Mouse (Mus musculus) layer of hippocampus, adult 8-10 months (tissue): ENCODE measurements around the gene Hspa8. TPM values are rescaled to one million over a fixed set of nuclear protein-coding genes. Genes with fewer than 3 reads are reported as not detected.
"Not testable (repeated sequence)": the region's sequence is repeated elsewhere in the genome, so short reads cannot be mapped to it uniquely, and the experiment has no call there.

ENCODE experiments used
- DNase-seq, 2 experiments: peaks; one replicate each; pipeline ENCODE4 v3.0.0; 2022; ENCODE audit warnings: low spot score in 2 of 2
- total RNA-seq, 4 experiments: library from RNA; stranded (reverse); gene quantifications; 2 replicates each; pipeline ENCODE4 v1.2.4; 2022

The Hspa8 gene
- total RNA-seq, 4 experiments from 2014 or later, result 1,628 to 2,341 (median 2,100) TPM

GRCm38 (mm10) chr9:40783641-40784373, 17.0 kb upstream of the Hspa8 start:
- DNase-seq, result no peak

GRCm38 (mm10) chr9:40784374-40784967, 16.3 kb upstream of the Hspa8 start:
- DNase-seq, result no peak

GRCm38 (mm10) chr9:40785452-40785851, 15.3 kb upstream of the Hspa8 start:
- DNase-seq, result no peak

GRCm38 (mm10) chr9:40786820-40787219, 14.0 kb upstream of the Hspa8 start:
- not testable (repeated sequence) for DNase-seq

GRCm38 (mm10) chr9:40791864-40792633, 8.7 kb upstream of the Hspa8 start:
- DNase-seq, result no peak

- no peak for DNase-seq
Observed at GRCm38 (mm10) chr9:40793581-40793980, 7.2 kb upstream of the Hspa8 start.

- no peak for DNase-seq
Observed at GRCm38 (mm10) chr9:40794251-40794650, 6.5 kb upstream of the Hspa8 start.

- DNase-seq, result no peak
Observed at GRCm38 (mm10) chr9:40794926-40795325, 5.9 kb upstream of the Hspa8 start.

GRCm38 (mm10) chr9:40795562-40795961, 5.2 kb upstream of the Hspa8 start:
- DNase-seq, result no peak

- no peak for DNase-seq
Observed at GRCm38 (mm10) chr9:40796054-40796453, 4.7 kb upstream of the Hspa8 start.

GRCm38 (mm10) chr9:40798247-40798960, 2.4 kb upstream of the Hspa8 start:
- DNase-seq, result no peak

- no peak for DNase-seq
Observed at GRCm38 (mm10) chr9:40799112-40799511, 1.7 kb upstream of the Hspa8 start.

- DNase-seq, result peak; percentile 63 to 70
Observed at GRCm38 (mm10) chr9:40799837-40800501, 815 bp upstream of the Hspa8 start.

- not testable (repeated sequence) for DNase-seq
Observed at GRCm38 (mm10) chr9:40801614-40802532, 1.1 kb downstream of the Hspa8 start.

- DNase-seq, result not testable (repeated sequence)
Observed at GRCm38 (mm10) chr9:40802533-40802875, 1.7 kb downstream of the Hspa8 start.

- not testable (repeated sequence) for DNase-seq
Observed at GRCm38 (mm10) chr9:40804576-40804975, 3.8 kb downstream of the Hspa8 start.

- DNase-seq, result peak in 1 of 2 experiments; percentile 75
Observed at GRCm38 (mm10) chr9:40805263-40805662, 4.5 kb downstream of the Hspa8 start.

- DNase-seq, result no peak
Observed at GRCm38 (mm10) chr9:40806440-40807288, 5.9 kb downstream of the Hspa8 start.

- DNase-seq, result no peak
Observed at GRCm38 (mm10) chr9:40807289-40807920, 6.6 kb downstream of the Hspa8 start.
